Mouse (Mus musculus) left cerebral cortex, adult 8-10 months (tissue): ENCODE measurements at regions not wholly inside any gene's neighbourhood (a gene's known extent, or its start where the extent isn't known, plus 50 kb on each side); places are given as distances from the start of the nearest gene placed in this dataset.

Experiments
- DNase-seq, 2 experiments: peaks; one replicate each; pipeline ENCODE4 v3.0.0; 2022; ENCODE audit warnings: low spot score in 2 of 2

- no peak for DNase-seq
Measured at GRCm38 (mm10) chr15:67226900-67227299, 726.2 kb upstream of the Lrrc6 start.
